Mouse (Mus musculus): ENCODE data around the gene Hunk.

- no peak for TF ChIP-seq CTCF (IDR thresholded peaks at IDR 0.05; ENCODE audit: control insufficient read depth, insufficient read depth, insufficient replicate concordance, low read depth, low read length)
- TF ChIP-seq POLR2A (IDR thresholded peaks at IDR 0.05; ENCODE audit: control insufficient read depth, low read depth, low read length): no peak
Measured at GRCm38 (mm10) chr16:90483341-90483740, 97.5 kb downstream of the Hunk start.
